25 mouse cellular contexts compared by ENCODE assay signal in the genomic region with DNA sequence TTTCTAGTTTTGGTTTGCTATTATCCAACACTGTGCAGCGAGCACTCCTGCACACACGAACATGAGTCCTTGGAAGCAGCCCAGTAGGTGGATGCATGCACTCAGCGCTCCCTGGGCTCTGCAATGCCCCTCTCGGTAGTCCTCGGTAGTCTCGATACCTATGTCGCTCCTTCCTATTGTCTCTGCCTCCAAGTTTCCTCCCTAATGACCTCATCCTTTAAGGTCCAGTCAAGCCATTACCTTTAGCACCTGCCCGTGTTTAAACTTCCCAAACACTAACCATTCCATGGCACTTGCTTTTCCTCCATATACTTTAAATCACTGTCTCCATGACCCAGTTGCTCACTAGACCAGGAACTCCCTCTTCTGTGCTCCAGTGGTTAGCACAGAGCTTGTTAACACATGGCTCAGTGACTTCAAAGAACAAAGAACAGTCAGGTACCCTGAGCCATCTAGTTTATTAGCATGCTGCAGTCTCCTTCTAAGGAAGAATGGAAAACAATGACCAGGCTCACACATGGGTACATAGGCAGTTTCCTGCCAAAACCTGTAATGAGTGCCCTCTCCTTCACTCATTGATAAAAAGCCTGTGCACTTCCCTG. TPM values are rescaled to one million over a fixed set of nuclear protein-coding genes. Genes with fewer than 3 reads are reported as not detected.
DNase-seq lines count a peak whose midpoint lies in the region; ATAC-seq lines count a peak whose summit lies in the region.
"Had no signal": no experiment of that assay in that cellular context is flagged by ENCODE, and none has a peak within 500 bp of the region (broad histone marks: within the 10 kb centered on the region; RNA-seq: fewer than 3 reads in every experiment).

No protein-coding gene starts in this region.

- 74% methylated on average over 8 of the region's 8 CpGs for WGBS in kidney, embryonic 14.5 days
- WGBS in kidney, embryonic 15.5 days: 72% methylated on average over 8 of the region's 8 CpGs
- WGBS in neural tube, embryonic 15.5 days: 92% methylated on average over 8 of the region's 8 CpGs

- H3K27me3 ChIP-seq in kidney, embryonic 14.5 days (ENCODE audit: control insufficient read depth, insufficient read depth, low read length): no peaks in the 10 kb centered on the region
- H3K27me3 ChIP-seq in kidney, embryonic 15.5 days: no peaks in the 10 kb centered on the region
- no peaks in the 10 kb centered on the region for H3K27me3 ChIP-seq in neural tube, embryonic 15.5 days (replicated peaks)
- H3K27me3 ChIP-seq: embryonic facial prominence, embryonic 13.5 days; forebrain, embryonic 12.5 days; hindbrain, embryonic 12.5 days; hindbrain, embryonic 15.5 days had no signal

- peak; percentile 17 to 37 for DNase-seq in kidney, adult 8-10 months
- DNase-seq in kidney, postnatal 14 days: no peak
- DNase-seq in retina, embryonic 14.5 days (ENCODE audit: low spot score): peak; percentile 64
- no peak for DNase-seq in urinary bladder, postnatal 14 days (ENCODE audit: low spot score)
- DNase-seq: adrenal gland, adult 8-10 months; adrenal gland, postnatal 25 days; cerebellum, adult 11-12 months; cerebellum, adult 8-10 months; cerebellum, postnatal 10 days; cerebellum, postnatal 36 days; embryo, embryonic 11 days; gastrocnemius, adult 2 months; gastrocnemius, postnatal 14 days had no signal

- H3K4me1 ChIP-seq in kidney, embryonic 14.5 days (ENCODE audit: control insufficient read depth, insufficient read depth, low read length): 0 out of 2 replicates have a peak, but pooled peaks cover 2% of the 10 kb centered on the region
- H3K4me1 ChIP-seq in kidney, embryonic 15.5 days: peaks cover 10% of the 10 kb centered on the region; the same call in 1 of the 2 replicates
- H3K4me1 ChIP-seq in neural tube, embryonic 15.5 days: no peaks in the 10 kb centered on the region
- H3K4me1 ChIP-seq: embryonic facial prominence, embryonic 10.5 days; embryonic facial prominence, embryonic 13.5 days; forebrain, embryonic 12.5 days; hindbrain, embryonic 12.5 days; hindbrain, embryonic 15.5 days had no signal

- H3K4me3 ChIP-seq in kidney, embryonic 14.5 days (ENCODE audit: low read length): no peak overlapping the region
- no peak overlapping the region for H3K4me3 ChIP-seq in kidney, embryonic 15.5 days (replicated peaks)
- H3K4me3 ChIP-seq in neural tube, embryonic 15.5 days (replicated peaks): no peak overlapping the region
- H3K4me3 ChIP-seq: embryonic facial prominence, embryonic 10.5 days; embryonic facial prominence, embryonic 13.5 days; erythroblast, embryonic 14.5 days; forebrain, embryonic 12.5 days; gastrocnemius, adult 2 months; hindbrain, embryonic 12.5 days; hindbrain, embryonic 15.5 days had no signal

- peak; percentile 79; the same call in 1 of the 2 replicates for ATAC-seq in kidney, embryonic 14.5 days (ENCODE audit: low FRiP score, low TSS enrichment)
- peak; percentile 78 for ATAC-seq in kidney, embryonic 15.5 days (replicated peaks; ENCODE audit: low FRiP score)
- ATAC-seq in neural tube, embryonic 15.5 days (ENCODE audit: low FRiP score): no peak
- ATAC-seq: CD4-positive, CD25-positive, alpha-beta regulatory T cell, adult 4 months; forebrain, embryonic 16.5 days had no signal

- no peak overlapping the region for H3K9ac ChIP-seq in kidney, embryonic 14.5 days (ENCODE audit: low read depth, low read length)
- H3K9ac ChIP-seq in kidney, embryonic 15.5 days: no peak overlapping the region
- no peak overlapping the region for H3K9ac ChIP-seq in neural tube, embryonic 15.5 days (replicated peaks)
- H3K9ac ChIP-seq: embryonic facial prominence, embryonic 13.5 days; forebrain, embryonic 12.5 days; hindbrain, embryonic 12.5 days; hindbrain, embryonic 15.5 days had no signal

- peaks cover 84% of the 10 kb centered on the region for H3K36me3 ChIP-seq in kidney, embryonic 14.5 days (ENCODE audit: control insufficient read depth, insufficient read depth, low read length)
- peaks cover 93% of the 10 kb centered on the region for H3K36me3 ChIP-seq in kidney, embryonic 15.5 days
- H3K36me3 ChIP-seq in neural tube, embryonic 15.5 days: peaks cover 83% of the 10 kb centered on the region

- H3K27ac ChIP-seq in kidney, embryonic 14.5 days (ENCODE audit: low read depth, low read length): no peak overlapping the region
- H3K27ac ChIP-seq in kidney, embryonic 15.5 days: peak overlapping the region; percentile 71; the same call in 1 of the 2 replicates
- no peak overlapping the region for H3K27ac ChIP-seq in neural tube, embryonic 15.5 days (replicated peaks)
- H3K27ac ChIP-seq: embryonic facial prominence, embryonic 10.5 days; embryonic facial prominence, embryonic 13.5 days; forebrain, embryonic 12.5 days; gastrocnemius, adult 2 months; hindbrain, embryonic 12.5 days; hindbrain, embryonic 15.5 days had no signal

- no peak overlapping the region for H3K4me2 ChIP-seq in kidney, embryonic 14.5 days (replicated peaks; ENCODE audit: low read depth, low read length)
- H3K4me2 ChIP-seq in kidney, embryonic 15.5 days: no peak overlapping the region
- H3K4me2 ChIP-seq in neural tube, embryonic 15.5 days: no peak overlapping the region
- H3K4me2 ChIP-seq: embryonic facial prominence, embryonic 13.5 days; forebrain, embryonic 12.5 days; heart, embryonic 11.5 days; hindbrain, embryonic 12.5 days; hindbrain, embryonic 15.5 days had no signal

- no peaks in the 10 kb centered on the region for H3K9me3 ChIP-seq in kidney, embryonic 14.5 days (ENCODE audit: control insufficient read depth, low read length)
- H3K9me3 ChIP-seq in kidney, embryonic 15.5 days (replicated peaks): no peaks in the 10 kb centered on the region
- no peaks in the 10 kb centered on the region for H3K9me3 ChIP-seq in neural tube, embryonic 15.5 days (replicated peaks)
- H3K9me3 ChIP-seq: embryonic facial prominence, embryonic 10.5 days; embryonic facial prominence, embryonic 13.5 days; forebrain, embryonic 12.5 days; hindbrain, embryonic 12.5 days; hindbrain, embryonic 15.5 days had no signal

RNA-seq across cellular contexts. Expression of gene Stk4, which starts 10.4 kb away (rescaled TPM):
- 24.1 and 36.5 TPM in 2 replicates for polyA plus RNA-seq in kidney, embryonic 14.5 days (2014; fragmentation: Nextera tagmentation; extraction: Ambion mirVana)
- polyA plus RNA-seq in kidney, embryonic 15.5 days (2015; fragmentation: Nextera tagmentation; extraction: Ambion mirVana): 21.0 and 23.4 TPM in 2 replicates
- 15.4 and 19.0 TPM in 2 replicates for polyA plus RNA-seq in neural tube, embryonic 15.5 days (2015; fragmentation: Nextera tagmentation; extraction: Ambion mirVana)

RNA-seq across cellular contexts. Expression of gene Tomm34, which starts 11.2 kb away (rescaled TPM):
- 63.4 and 70.5 TPM in 2 replicates for polyA plus RNA-seq in kidney, embryonic 14.5 days (2014; fragmentation: Nextera tagmentation; extraction: Ambion mirVana)
- polyA plus RNA-seq in kidney, embryonic 15.5 days (2015; fragmentation: Nextera tagmentation; extraction: Ambion mirVana): 60.8 and 64.9 TPM in 2 replicates
- 49.5 and 53.9 TPM in 2 replicates for polyA plus RNA-seq in neural tube, embryonic 15.5 days (2015; fragmentation: Nextera tagmentation; extraction: Ambion mirVana)

RNA-seq across cellular contexts. Expression of gene Pabpc1l, which starts 34.5 kb away (rescaled TPM):
- polyA plus RNA-seq in kidney, embryonic 14.5 days (2014; fragmentation: Nextera tagmentation; extraction: Ambion mirVana): 2.7 and 3.4 TPM in 2 replicates
- polyA plus RNA-seq in kidney, embryonic 15.5 days (2015; fragmentation: Nextera tagmentation; extraction: Ambion mirVana): 2.4 and 4.1 TPM in 2 replicates
- polyA plus RNA-seq in neural tube, embryonic 15.5 days (2015; fragmentation: Nextera tagmentation; extraction: Ambion mirVana): 1.1 and 1.7 TPM in 2 replicates

Comparison
In these comparisons a context has a peak if more than half of its experiments do, and no peak if none do; other contexts are left out.
1. DNase-seq: peak in kidney, adult 8-10 months (2 of 2) and retina, embryonic 14.5 days (single experiment); none in kidney, postnatal 14 days (single experiment) and urinary bladder, postnatal 14 days (single experiment).